Mouse (Mus musculus): ENCODE measurements around the gene Pi4ka. TPM values are rescaled to one million over a fixed set of nuclear protein-coding genes. Genes with fewer than 3 reads are reported as not detected.
A peak's percentile ranks its signal among the peaks of the same experiment; 100 is the strongest.

Gene Pi4ka
- polyA plus RNA-seq, 1 experiment from 2014 or later: 23.1 TPM

DNA sequence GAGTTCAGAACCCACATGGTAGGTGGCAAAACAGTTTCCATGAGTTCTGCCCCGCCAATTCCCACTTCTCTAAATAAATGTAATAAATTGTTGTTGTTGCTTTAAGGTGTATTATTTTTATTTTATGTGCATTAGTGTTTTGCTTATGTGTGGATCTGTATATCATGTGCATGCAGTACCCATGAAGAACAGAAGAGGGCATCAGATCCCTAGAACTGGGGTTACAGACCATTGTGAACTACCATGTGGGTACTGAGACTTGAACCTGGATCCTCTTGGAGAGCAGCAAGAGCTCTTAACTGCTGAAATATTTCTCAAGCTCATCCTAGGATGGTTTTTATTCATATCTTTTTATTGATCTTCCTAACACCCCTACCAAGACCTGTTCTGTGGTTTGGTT is 3.3 kb downstream of the Pi4ka start:
- ATAC-seq: no peak
- Histone ChIP-seq H3K4me3 (ENCODE audit: low read length) (no peak overlapping the region), H3K4me2 (ENCODE audit: low read depth, low read length) (no peak overlapping the region), H3K36me3 (ENCODE audit: control insufficient read depth, insufficient read depth, low read length) (no peaks in the 10 kb centered on the region), H3K4me1 (ENCODE audit: control insufficient read depth, insufficient read depth, low read length) (peaks cover 16% of the 10 kb centered on the region), H3K9ac (ENCODE audit: low read depth, low read length) (no peak overlapping the region), H3K27ac (ENCODE audit: low read length) (no peak overlapping the region), H3K9me3 (ENCODE audit: control insufficient read depth, low read length) (no peaks in the 10 kb centered on the region), H3K27me3 (replicated peaks; ENCODE audit: control insufficient read depth, insufficient read depth, low read length) (no peaks in the 10 kb centered on the region)
- WGBS: 76% methylated on average over 1 of the region's 1 CpGs

- WGBS: 64% methylated on average over 4 of the region's 4 CpGs
- H3K27me3 ChIP-seq (replicated peaks; ENCODE audit: control insufficient read depth, insufficient read depth, low read length): no peaks in the 10 kb centered on the region
- H3K4me2 ChIP-seq (ENCODE audit: low read depth, low read length): no peak overlapping the region
- H3K9ac ChIP-seq (ENCODE audit: low read depth, low read length): no peak overlapping the region
- no peak overlapping the region for H3K4me3 ChIP-seq (ENCODE audit: low read length)
- no peaks in the 10 kb centered on the region for H3K9me3 ChIP-seq (ENCODE audit: control insufficient read depth, low read length)
- no peak overlapping the region for H3K27ac ChIP-seq (ENCODE audit: low read length)
- ATAC-seq: no peak
- H3K36me3 ChIP-seq (ENCODE audit: control insufficient read depth, insufficient read depth, low read length): no peaks in the 10 kb centered on the region; the same call in 1 of the 2 replicates
- no peaks in the 10 kb centered on the region for H3K4me1 ChIP-seq (ENCODE audit: control insufficient read depth, insufficient read depth, low read length)
These were observed 13.3 kb downstream of the Pi4ka start for GRCm38 (mm10) chr16:17392784-17393183.

DNA sequence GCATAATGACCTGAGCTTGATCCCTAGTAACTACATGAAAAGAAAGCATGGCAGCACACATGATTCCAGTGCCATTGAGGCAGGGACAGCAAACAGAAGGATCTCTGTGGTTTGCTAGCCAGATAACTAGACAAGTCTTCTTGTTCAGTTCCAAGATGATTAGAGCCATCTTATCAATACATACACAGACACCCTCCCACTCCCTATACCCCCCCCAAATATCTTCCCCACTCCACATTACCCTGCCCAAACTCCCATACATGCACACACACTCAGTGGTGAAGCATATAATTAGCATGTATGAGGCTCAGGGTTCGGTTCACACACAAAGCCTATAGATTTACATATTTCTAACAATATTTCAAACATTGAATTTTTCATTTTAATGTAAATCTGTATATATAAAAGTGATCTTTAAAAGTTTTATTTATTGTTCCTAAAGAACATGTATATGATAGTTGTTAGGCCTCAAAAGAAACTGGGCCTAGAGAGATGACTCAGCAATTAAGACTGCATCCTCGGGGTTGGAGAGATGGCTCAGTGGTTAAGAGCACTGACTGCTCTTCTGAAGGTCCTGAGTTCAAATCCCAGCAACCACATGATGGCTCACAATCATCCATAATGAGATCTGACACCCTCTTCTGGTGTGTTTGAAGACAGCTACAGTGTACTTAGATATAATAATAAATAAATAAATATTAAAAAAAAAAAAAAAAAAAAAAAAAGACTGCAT is 22.4 kb downstream of the Pi4ka start:
- Histone ChIP-seq H3K9ac (ENCODE audit: low read depth, low read length) (no peak overlapping the region), H3K4me3 (ENCODE audit: low read length) (no peak overlapping the region), H3K9me3 (ENCODE audit: control insufficient read depth, low read length) (no peaks in the 10 kb centered on the region), H3K27ac (ENCODE audit: low read length) (no peak overlapping the region), H3K27me3 (replicated peaks; ENCODE audit: control insufficient read depth, insufficient read depth, low read length) (no peaks in the 10 kb centered on the region), H3K4me1 (ENCODE audit: control insufficient read depth, insufficient read depth, low read length) (no peaks in the 10 kb centered on the region), H3K36me3 (ENCODE audit: control insufficient read depth, insufficient read depth, low read length) (no peaks in the 10 kb centered on the region; the same call in 1 of the 2 replicates), H3K4me2 (ENCODE audit: low read depth, low read length) (no peak overlapping the region)
- ATAC-seq: no peak
- 87% methylated on average over 2 of the region's 2 CpGs for WGBS

DNA sequence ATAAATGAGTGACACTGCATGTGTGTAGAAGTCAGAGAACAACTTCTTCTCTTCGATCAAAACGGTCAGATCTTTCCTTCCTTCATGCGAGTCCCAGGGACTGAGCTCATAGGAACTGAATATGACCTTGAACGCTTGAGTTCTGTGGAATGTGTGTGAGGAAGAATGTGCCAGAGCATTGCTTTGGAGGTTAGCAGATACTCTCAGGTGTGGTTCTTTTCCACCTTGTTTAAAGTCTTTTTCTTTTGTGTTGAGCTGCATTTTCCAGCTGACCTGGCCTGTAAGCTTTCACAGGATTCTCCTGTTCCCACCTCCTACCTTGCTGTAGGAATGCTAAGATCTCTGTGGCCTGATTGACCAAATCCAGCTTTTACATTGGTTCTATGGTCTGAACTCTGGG is 23.8 kb downstream of the Pi4ka start:
- H3K9ac ChIP-seq (ENCODE audit: low read depth, low read length): no peak overlapping the region
- H3K4me3 ChIP-seq (ENCODE audit: low read length): no peak overlapping the region
- no peaks in the 10 kb centered on the region; the same call in 1 of the 2 replicates for H3K36me3 ChIP-seq (ENCODE audit: control insufficient read depth, insufficient read depth, low read length)
- no peaks in the 10 kb centered on the region for H3K4me1 ChIP-seq (ENCODE audit: control insufficient read depth, insufficient read depth, low read length)
- H3K27me3 ChIP-seq (replicated peaks; ENCODE audit: control insufficient read depth, insufficient read depth, low read length): no peaks in the 10 kb centered on the region
- no peak overlapping the region for H3K27ac ChIP-seq (ENCODE audit: low read length)
- 86% methylated on average over 4 of the region's 4 CpGs for WGBS
- no peak for ATAC-seq
- H3K9me3 ChIP-seq (ENCODE audit: control insufficient read depth, low read length): no peaks in the 10 kb centered on the region
- H3K4me2 ChIP-seq (ENCODE audit: low read depth, low read length): no peak overlapping the region

- Histone ChIP-seq H3K9ac (ENCODE audit: low read depth, low read length) (no peak overlapping the region), H3K27ac (ENCODE audit: low read length) (no peak overlapping the region), H3K4me2 (ENCODE audit: low read depth, low read length) (no peak overlapping the region), H3K27me3 (replicated peaks; ENCODE audit: control insufficient read depth, insufficient read depth, low read length) (no peaks in the 10 kb centered on the region), H3K4me3 (ENCODE audit: low read length) (no peak overlapping the region), H3K9me3 (ENCODE audit: control insufficient read depth, low read length) (no peaks in the 10 kb centered on the region), H3K4me1 (ENCODE audit: control insufficient read depth, insufficient read depth, low read length) (no peaks in the 10 kb centered on the region), H3K36me3 (ENCODE audit: control insufficient read depth, insufficient read depth, low read length) (peaks cover 6% of the 10 kb centered on the region; the same call in 1 of the 2 replicates)
- WGBS: 93% methylated on average over 4 of the region's 4 CpGs
- no peak for ATAC-seq
These were observed 47.3 kb downstream of the Pi4ka start for GRCm38 (mm10) chr16:17358787-17359186.

DNA sequence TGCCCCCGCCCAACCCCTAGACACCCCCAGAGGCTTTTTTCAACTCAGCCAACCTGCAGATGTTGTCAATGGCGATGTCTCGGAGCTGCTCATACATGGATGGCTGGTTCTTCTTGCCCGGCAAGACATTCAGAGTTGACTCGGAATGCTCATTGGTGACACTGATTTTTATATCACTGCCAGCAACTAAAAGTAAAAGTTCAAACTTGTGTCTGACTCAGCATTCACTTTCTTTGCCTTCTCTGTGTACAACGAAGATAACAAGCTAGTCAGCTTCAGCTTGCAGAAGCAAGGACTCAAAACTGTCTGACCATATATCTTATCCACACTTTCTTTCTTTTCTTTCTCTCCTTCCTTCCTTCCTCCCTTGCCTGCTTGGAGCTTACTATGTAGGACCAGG is 50.1 kb downstream of the Pi4ka start:
- WGBS: 88% methylated on average over 6 of the region's 6 CpGs
- Histone ChIP-seq H3K4me3 (ENCODE audit: low read length) (no peak overlapping the region), H3K9me3 (ENCODE audit: control insufficient read depth, low read length) (no peaks in the 10 kb centered on the region), H3K9ac (ENCODE audit: low read depth, low read length) (no peak overlapping the region), H3K27ac (ENCODE audit: low read length) (no peak overlapping the region), H3K4me1 (ENCODE audit: control insufficient read depth, insufficient read depth, low read length) (no peaks in the 10 kb centered on the region), H3K4me2 (ENCODE audit: low read depth, low read length) (no peak overlapping the region), H3K36me3 (ENCODE audit: control insufficient read depth, insufficient read depth, low read length) (peaks cover 7% of the 10 kb centered on the region), H3K27me3 (replicated peaks; ENCODE audit: control insufficient read depth, insufficient read depth, low read length) (no peaks in the 10 kb centered on the region)
- ATAC-seq: no peak

DNA sequence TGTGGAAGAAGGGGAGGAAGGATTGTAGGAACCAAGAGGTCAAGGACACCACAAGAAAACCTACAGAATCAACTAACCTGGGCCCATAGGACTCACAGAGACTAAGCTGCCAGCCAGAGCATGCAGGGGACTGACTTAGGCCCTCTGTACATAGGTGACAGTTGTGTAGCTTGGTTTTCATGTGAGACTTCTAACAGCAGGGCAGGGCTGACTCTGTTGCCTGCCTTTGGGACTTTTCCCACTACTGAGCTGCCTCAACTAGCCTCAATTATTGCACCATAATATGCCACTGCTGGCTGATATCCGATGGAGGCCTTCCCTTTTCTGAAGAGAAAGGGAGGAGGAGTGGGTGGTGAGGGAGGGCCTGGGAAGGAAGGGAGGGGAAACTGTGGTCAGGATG is 59.3 kb downstream of the Pi4ka start:
- no peak for ATAC-seq
- WGBS: 64% methylated on average over 1 of the region's 1 CpGs
- H3K4me1 ChIP-seq (ENCODE audit: control insufficient read depth, insufficient read depth, low read length): peaks cover 4% of the 10 kb centered on the region; the same call in 1 of the 2 replicates
- no peak overlapping the region for H3K4me3 ChIP-seq (ENCODE audit: low read length)
- no peaks in the 10 kb centered on the region for H3K9me3 ChIP-seq (ENCODE audit: control insufficient read depth, low read length)
- no peaks in the 10 kb centered on the region for H3K27me3 ChIP-seq (replicated peaks; ENCODE audit: control insufficient read depth, insufficient read depth, low read length)
- no peak overlapping the region for H3K9ac ChIP-seq (ENCODE audit: low read depth, low read length)
- no peak overlapping the region for H3K27ac ChIP-seq (ENCODE audit: low read length)
- peaks cover 12% of the 10 kb centered on the region for H3K36me3 ChIP-seq (ENCODE audit: control insufficient read depth, insufficient read depth, low read length)
- no peak overlapping the region for H3K4me2 ChIP-seq (ENCODE audit: low read depth, low read length)

GRCm38 (mm10) chr16:17345813-17346155 is 60.3 kb downstream of the Pi4ka start:
- Histone ChIP-seq H3K9me3 (ENCODE audit: control insufficient read depth, low read length) (no peaks in the 10 kb centered on the region), H3K27ac (ENCODE audit: low read length) (no peak overlapping the region), H3K4me2 (ENCODE audit: low read depth, low read length) (no peak overlapping the region), H3K27me3 (replicated peaks; ENCODE audit: control insufficient read depth, insufficient read depth, low read length) (no peaks in the 10 kb centered on the region), H3K4me1 (ENCODE audit: control insufficient read depth, insufficient read depth, low read length) (peaks cover 4% of the 10 kb centered on the region; the same call in 1 of the 2 replicates), H3K9ac (ENCODE audit: low read depth, low read length) (no peak overlapping the region), H3K36me3 (ENCODE audit: control insufficient read depth, insufficient read depth, low read length) (peaks cover 8% of the 10 kb centered on the region), H3K4me3 (ENCODE audit: low read length) (no peak overlapping the region)
- ATAC-seq: peak; percentile 47
- WGBS: 71% methylated on average over 2 of the region's 2 CpGs

DNA sequence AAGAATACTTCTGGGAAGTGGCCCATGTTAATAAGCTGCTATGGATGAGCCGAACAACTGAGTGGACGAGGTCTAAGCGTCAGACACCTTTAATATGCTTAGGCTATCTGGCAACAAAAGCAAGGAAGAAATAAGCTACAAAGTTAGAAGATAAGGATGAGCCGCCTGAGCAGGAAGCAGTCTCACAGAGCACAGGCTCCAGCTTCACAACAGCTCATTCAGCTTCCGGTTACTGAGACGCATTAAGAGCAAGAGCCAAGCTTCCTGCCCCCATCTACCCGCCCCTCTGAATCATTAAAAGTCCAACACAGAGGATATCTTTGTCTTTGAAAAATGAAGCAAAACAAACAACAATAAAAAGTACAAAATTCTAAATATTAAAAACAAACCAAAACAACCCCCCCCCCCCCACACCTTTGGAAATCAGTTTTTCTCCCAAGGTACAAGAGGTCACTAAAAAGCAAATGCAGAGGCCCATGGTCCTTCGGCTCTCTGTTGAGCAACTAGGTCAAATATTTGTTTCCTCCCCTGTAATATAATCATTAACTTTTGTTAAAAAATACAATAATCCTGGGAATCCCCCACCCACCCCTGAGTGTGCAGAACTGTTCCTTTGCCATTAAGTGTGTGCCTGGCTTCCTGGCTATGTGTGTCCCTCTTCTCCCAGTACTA is 60.8 kb downstream of the Pi4ka start:
- Histone ChIP-seq H3K27me3 (replicated peaks; ENCODE audit: control insufficient read depth, insufficient read depth, low read length) (no peaks in the 10 kb centered on the region), H3K4me2 (ENCODE audit: low read depth, low read length) (no peak overlapping the region; the same call in 1 of the 2 replicates), H3K27ac (ENCODE audit: low read length) (peak overlapping the region; percentile 27; the same call in 1 of the 2 replicates), H3K4me1 (ENCODE audit: control insufficient read depth, insufficient read depth, low read length) (peaks cover 4% of the 10 kb centered on the region; the same call in 1 of the 2 replicates), H3K4me3 (ENCODE audit: low read length) (no peak overlapping the region), H3K9ac (ENCODE audit: low read depth, low read length) (no peak overlapping the region), H3K36me3 (ENCODE audit: control insufficient read depth, insufficient read depth, low read length) (peaks cover 4% of the 10 kb centered on the region; the same call in 1 of the 2 replicates), H3K9me3 (ENCODE audit: control insufficient read depth, low read length) (no peaks in the 10 kb centered on the region)
- ATAC-seq: peak; percentile 84
- WGBS: 54% methylated on average over 8 of the region's 8 CpGs
